Mouse (Mus musculus): ENCODE measurements at regions not wholly inside any gene's neighbourhood (a gene's known extent, or its start where the extent isn't known, plus 50 kb on each side); places are given as distances from the start of the nearest gene placed in this dataset.
A peak's percentile ranks its signal among the peaks of the same experiment; 100 is the strongest.

GRCm38 (mm10) chr9:87431523-87431922 lies 176.2 kb upstream of the Cep162 start:
- Histone ChIP-seq H3K9ac (no peak overlapping the region), H3K4me3 (no peak overlapping the region), H3K4me1 (replicated peaks) (peaks cover 4% of the 10 kb centered on the region; the same call in 1 of the 2 replicates), H3K4me2 (0 out of 2 replicates have a peak overlapping the region, but pooled peaks have one; percentile 11), H3K36me3 (no peaks in the 10 kb centered on the region), H3K9me3 (no peaks in the 10 kb centered on the region), H3K27ac (peak overlapping the region; percentile 41; the same call in 1 of the 2 replicates), H3K27me3 (no peaks in the 10 kb centered on the region)
- WGBS, result 55% methylated on average over 7 of the region's 7 CpGs
- ATAC-seq (ENCODE audit: low FRiP score), result no peak

GRCm38 (mm10) chr9:87425201-87425600 lies 169.9 kb upstream of the Cep162 start:
- no peak overlapping the region for H3K27ac ChIP-seq
- H3K4me1 ChIP-seq (replicated peaks), result no peaks in the 10 kb centered on the region
- H3K36me3 ChIP-seq, result no peaks in the 10 kb centered on the region
- no peaks in the 10 kb centered on the region for H3K9me3 ChIP-seq
- H3K27me3 ChIP-seq, result 0 out of 2 replicates have a peak, but pooled peaks cover 2% of the 10 kb centered on the region
- H3K4me3 ChIP-seq, result no peak overlapping the region
- WGBS, result 61% methylated on average over 4 of the region's 4 CpGs
- no peak overlapping the region for H3K9ac ChIP-seq
- H3K4me2 ChIP-seq, result no peak overlapping the region
- ATAC-seq (ENCODE audit: low FRiP score), result 0 out of 2 replicates have a peak, but pooled peaks have one; percentile 24

GRCm38 (mm10) chr9:87421175-87421574 lies 165.8 kb upstream of the Cep162 start:
- H3K27ac ChIP-seq, result no peak overlapping the region
- H3K9me3 ChIP-seq, result no peaks in the 10 kb centered on the region
- WGBS, result 47% methylated on average over 8 of the region's 8 CpGs
- no peak overlapping the region for H3K9ac ChIP-seq
- H3K4me1 ChIP-seq (replicated peaks), result no peaks in the 10 kb centered on the region
- 0 out of 2 replicates have a peak, but pooled peaks cover 2% of the 10 kb centered on the region for H3K27me3 ChIP-seq
- no peaks in the 10 kb centered on the region for H3K36me3 ChIP-seq
- no peak for ATAC-seq (ENCODE audit: low FRiP score)
- H3K4me2 ChIP-seq, result no peak overlapping the region
- no peak overlapping the region for H3K4me3 ChIP-seq

- Histone ChIP-seq H3K4me3 (no peak overlapping the region), H3K4me1 (replicated peaks) (no peaks in the 10 kb centered on the region), H3K27me3 (0 out of 2 replicates have a peak, but pooled peaks cover 2% of the 10 kb centered on the region), H3K36me3 (no peaks in the 10 kb centered on the region), H3K4me2 (no peak overlapping the region), H3K9me3 (no peaks in the 10 kb centered on the region), H3K27ac (no peak overlapping the region), H3K9ac (no peak overlapping the region)
- WGBS, result 15% methylated on average over 12 of the region's 12 CpGs
- 0 out of 2 replicates have a peak, but pooled peaks have one; percentile 49 for ATAC-seq (ENCODE audit: low FRiP score)
These were observed 164.0 kb upstream of the Cep162 start for GRCm38 (mm10) chr9:87419376-87419775.

- no peak for ATAC-seq (ENCODE audit: low FRiP score)
- H3K4me2 ChIP-seq, result no peak overlapping the region
- 63% methylated on average over 9 of the region's 9 CpGs for WGBS
- no peak overlapping the region for H3K27ac ChIP-seq
- no peaks in the 10 kb centered on the region for H3K4me1 ChIP-seq (replicated peaks)
- no peaks in the 10 kb centered on the region for H3K36me3 ChIP-seq
- H3K9ac ChIP-seq, result no peak overlapping the region
- no peaks in the 10 kb centered on the region for H3K27me3 ChIP-seq
- no peak overlapping the region for H3K4me3 ChIP-seq
- no peaks in the 10 kb centered on the region for H3K9me3 ChIP-seq
These were observed 157.6 kb upstream of the Cep162 start for GRCm38 (mm10) chr9:87412894-87413293.

- Histone ChIP-seq H3K36me3 (no peaks in the 10 kb centered on the region), H3K27me3 (no peaks in the 10 kb centered on the region), H3K4me2 (no peak overlapping the region), H3K9me3 (no peaks in the 10 kb centered on the region), H3K4me1 (replicated peaks) (no peaks in the 10 kb centered on the region), H3K27ac (no peak overlapping the region), H3K4me3 (no peak overlapping the region), H3K9ac (no peak overlapping the region)
- 80% methylated on average over 7 of the region's 7 CpGs for WGBS
- ATAC-seq (ENCODE audit: low FRiP score), result no peak
These were observed 155.7 kb upstream of the Cep162 start for GRCm38 (mm10) chr9:87411044-87411443.

GRCm38 (mm10) chr9:87409736-87410135 lies 154.4 kb upstream of the Cep162 start:
- Histone ChIP-seq H3K4me1 (replicated peaks) (no peaks in the 10 kb centered on the region), H3K27me3 (no peaks in the 10 kb centered on the region), H3K36me3 (no peaks in the 10 kb centered on the region), H3K9ac (no peak overlapping the region), H3K4me3 (no peak overlapping the region), H3K27ac (no peak overlapping the region), H3K4me2 (no peak overlapping the region), H3K9me3 (no peaks in the 10 kb centered on the region)
- WGBS, result 90% methylated on average over 3 of the region's 3 CpGs
- no peak for ATAC-seq (ENCODE audit: low FRiP score)

- Histone ChIP-seq H3K27me3 (no peaks in the 10 kb centered on the region), H3K4me1 (replicated peaks) (no peaks in the 10 kb centered on the region), H3K4me3 (no peak overlapping the region), H3K4me2 (no peak overlapping the region), H3K9ac (no peak overlapping the region), H3K9me3 (no peaks in the 10 kb centered on the region), H3K27ac (no peak overlapping the region), H3K36me3 (no peaks in the 10 kb centered on the region)
- ATAC-seq (ENCODE audit: low FRiP score), result no peak
- 81% methylated on average over 8 of the region's 8 CpGs for WGBS
These were observed 153.5 kb upstream of the Cep162 start for GRCm38 (mm10) chr9:87408805-87409204.

GRCm38 (mm10) chr9:87406476-87406875 lies 151.1 kb upstream of the Cep162 start:
- ATAC-seq (ENCODE audit: low FRiP score), result no peak
- Histone ChIP-seq H3K4me3 (no peak overlapping the region), H3K4me1 (replicated peaks) (no peaks in the 10 kb centered on the region), H3K27me3 (no peaks in the 10 kb centered on the region), H3K9ac (no peak overlapping the region), H3K9me3 (no peaks in the 10 kb centered on the region), H3K4me2 (no peak overlapping the region), H3K36me3 (no peaks in the 10 kb centered on the region), H3K27ac (no peak overlapping the region)
- 79% methylated on average over 12 of the region's 12 CpGs for WGBS

- no peaks in the 10 kb centered on the region for H3K4me1 ChIP-seq (replicated peaks)
- WGBS, result 93% methylated on average over 7 of the region's 7 CpGs
These were observed 149.9 kb upstream of the Cep162 start for GRCm38 (mm10) chr9:87405115-87405720.

GRCm38 (mm10) chr9:87402010-87402409 lies 146.7 kb upstream of the Cep162 start:
- Histone ChIP-seq H3K9me3 (no peaks in the 10 kb centered on the region), H3K9ac (no peak overlapping the region), H3K27me3 (no peaks in the 10 kb centered on the region), H3K27ac (no peak overlapping the region), H3K4me3 (no peak overlapping the region), H3K36me3 (no peaks in the 10 kb centered on the region), H3K4me2 (no peak overlapping the region), H3K4me1 (replicated peaks) (no peaks in the 10 kb centered on the region)
- no peak for ATAC-seq (ENCODE audit: low FRiP score)
- WGBS, result 88% methylated on average over 3 of the region's 3 CpGs

More at GRCm38 (mm10) chr9:87405115-87405720, 149.9 kb upstream of the Cep162 start:
- Histone ChIP-seq H3K9ac (no peak overlapping the region), H3K27me3 (no peaks in the 10 kb centered on the region), H3K27ac (no peak overlapping the region), H3K9me3 (no peaks in the 10 kb centered on the region), H3K4me3 (no peak overlapping the region), H3K4me2 (no peak overlapping the region), H3K36me3 (no peaks in the 10 kb centered on the region)
- no peak for ATAC-seq (ENCODE audit: low FRiP score)

- no peak overlapping the region for H3K4me2 ChIP-seq
- no peaks in the 10 kb centered on the region for H3K9me3 ChIP-seq
- no peak for ATAC-seq (ENCODE audit: low FRiP score)
- no peaks in the 10 kb centered on the region for H3K27me3 ChIP-seq
- WGBS, result 75% methylated on average over 5 of the region's 5 CpGs
- no peak overlapping the region for H3K27ac ChIP-seq
- H3K4me1 ChIP-seq (replicated peaks), result no peaks in the 10 kb centered on the region
- H3K4me3 ChIP-seq, result no peak overlapping the region
- H3K36me3 ChIP-seq, result no peaks in the 10 kb centered on the region
- H3K9ac ChIP-seq, result no peak overlapping the region
These were observed 132.2 kb upstream of the Cep162 start for GRCm38 (mm10) chr9:87387516-87387915.

GRCm38 (mm10) chr9:87383513-87383912 lies 128.2 kb upstream of the Cep162 start:
- WGBS, result 89% methylated on average over 3 of the region's 3 CpGs

More at GRCm38 (mm10) chr9:87383513-87383912, 128.2 kb upstream of the Cep162 start:
- H3K27me3 ChIP-seq, result no peaks in the 10 kb centered on the region
- ATAC-seq (ENCODE audit: low FRiP score), result no peak
- H3K4me3 ChIP-seq, result no peak overlapping the region
- H3K27ac ChIP-seq, result no peak overlapping the region
- H3K4me1 ChIP-seq (replicated peaks), result no peaks in the 10 kb centered on the region
- H3K9ac ChIP-seq, result no peak overlapping the region
- H3K9me3 ChIP-seq, result no peaks in the 10 kb centered on the region
- H3K4me2 ChIP-seq, result no peak overlapping the region
- no peaks in the 10 kb centered on the region for H3K36me3 ChIP-seq
